Mouse (Mus musculus) spleen, adult 2 months (tissue): ENCODE data around the gene Zfr2. TPM values are rescaled to one million over a fixed set of nuclear protein-coding genes. Genes with fewer than 3 reads are reported as not detected.
"Not testable (repeated sequence)": the region's sequence is repeated elsewhere in the genome, so short reads cannot be mapped to it uniquely, and the experiment has no call there.

Source experiments
- DNase-seq, 2 experiments: peaks; one replicate each; pipeline versions ENCODE4 v3.0.0 to v3.0.0-alpha.2; 2012 to 2021; ENCODE audit warnings: low spot score in 2 of 2, low read depth in 1 of 2
- H3K27ac ChIP-seq: fragments of 200-500 bp; 2 replicates; pipeline ENCODE4 v1.5.1; 2012; ENCODE audit warnings: low read length, inconsistent platforms; ENCODE audit not compliant: insufficient read depth
- H3K27me3 ChIP-seq: fragments of 200-500 bp; 2 replicates; pipeline ENCODE4 v1.6.1; 2012; ENCODE audit warnings: mild to moderate bottlenecking, moderate library complexity, low read length, inconsistent platforms; ENCODE audit not compliant: control insufficient read depth, insufficient read depth
- H3K36me3 ChIP-seq: fragments of 200-500 bp; 2 replicates; pipeline ENCODE4 v1.6.1; 2012; ENCODE audit warnings: mild to moderate bottlenecking, low read length, inconsistent platforms; ENCODE audit not compliant: control insufficient read depth, insufficient read depth
- H3K4me1 ChIP-seq: fragments of 200-500 bp; 2 replicates; pipeline ENCODE4 v1.6.1; 2011; ENCODE audit warnings: inconsistent platforms; ENCODE audit not compliant: control insufficient read depth, insufficient read depth, insufficient read length
- H3K4me3 ChIP-seq: fragments of 200-500 bp; 2 replicates; pipeline ENCODE4 v1.5.1; 2011; ENCODE audit warnings: mild to moderate bottlenecking, inconsistent platforms; ENCODE audit not compliant: insufficient read depth, insufficient read length; ENCODE audit errors: extremely low read depth
- CTCF ChIP-seq: fragments of 200-500 bp; IDR thresholded peaks from 2 replicates; pipeline ENCODE4 v1.5.1; 2011; ENCODE audit warnings: mild to moderate bottlenecking, inconsistent platforms; ENCODE audit not compliant: insufficient read depth, insufficient read length, insufficient replicate concordance; ENCODE audit errors: extremely low read depth
- POLR2A ChIP-seq: fragments of 200-500 bp; IDR thresholded peaks from 2 replicates; pipeline ENCODE4 v1.6.1; 2011; ENCODE audit warnings: low read depth, low read length, inconsistent platforms
- WGBS: fragments of 180-500 bp; shearing (Covaris S2); methylation state at CpG from one replicate; pipeline ENCODE4 v1.1.7; 2018; 5-methylcytosine and 5-hydroxymethylcytosine counted together
- polyA plus RNA-seq: library from polyadenylated mRNA; depleted of rRNA; stranded (reverse); fragments of >200 nt; gene quantifications from 2 replicates; pipeline ENCODE4 v1.2.3, GENCODE M21; 2012

Gene Zfr2
- polyA plus RNA-seq, 1 experiment = 5.5 TPM

DNA sequence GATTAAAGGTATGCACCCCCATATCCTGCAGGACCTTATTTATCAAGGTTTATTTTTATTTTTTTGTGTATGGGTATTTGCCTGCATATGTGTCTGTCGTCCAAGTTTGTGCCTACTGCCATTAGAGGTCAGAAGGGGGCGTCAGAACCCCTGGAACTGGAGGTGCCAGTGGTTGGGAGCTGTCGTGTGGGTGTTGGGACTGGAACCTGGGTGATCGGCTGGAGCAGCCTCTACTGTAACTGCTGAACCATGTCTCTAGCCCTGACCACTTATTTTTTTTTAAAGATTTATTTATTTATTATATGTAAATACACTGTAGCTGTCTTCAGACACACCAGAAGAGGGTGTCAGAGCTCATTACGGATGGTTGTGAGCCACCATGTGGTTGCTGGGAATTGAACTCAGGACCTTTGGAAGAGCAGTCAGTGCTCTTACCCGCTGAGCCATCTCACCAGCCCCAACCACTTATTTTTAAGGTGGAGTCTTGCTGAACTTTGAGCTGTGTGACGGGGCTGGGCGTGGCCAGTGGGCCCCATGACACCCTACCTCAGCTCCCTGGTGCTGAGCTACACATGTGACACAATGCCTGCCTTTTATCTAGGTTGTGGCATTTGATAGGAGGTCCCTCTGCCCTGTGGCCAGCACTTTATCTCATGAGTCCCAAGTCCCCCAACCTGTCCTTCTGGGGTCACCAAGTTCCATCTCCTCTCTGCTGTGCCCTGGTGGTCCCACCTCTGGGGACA is 29.8 kb upstream of the Zfr2 start:
- Histone ChIP-seq H3K36me3 (no peaks in the 10 kb centered on the region), H3K27ac (no peak overlapping the region), H3K27me3 (no peaks in the 10 kb centered on the region), H3K4me1 (no peaks in the 10 kb centered on the region), H3K4me3 (no peak overlapping the region)
- no peak for DNase-seq
- TF ChIP-seq CTCF (no peak), POLR2A (no peak)
- 72% methylated on average over 8 of the region's 8 CpGs for WGBS

- H3K36me3 ChIP-seq = no peaks in the 10 kb centered on the region
- no peak for DNase-seq
- no peak overlapping the region for H3K27ac ChIP-seq
- no peaks in the 10 kb centered on the region for H3K27me3 ChIP-seq
- TF ChIP-seq CTCF (no peak), POLR2A (no peak)
- WGBS = 75% methylated on average over 4 of the region's 4 CpGs
- no peaks in the 10 kb centered on the region for H3K4me1 ChIP-seq
- no peak overlapping the region for H3K4me3 ChIP-seq
Measured at GRCm38 (mm10) chr10:81204137-81204536, 28.8 kb upstream of the Zfr2 start.

DNA sequence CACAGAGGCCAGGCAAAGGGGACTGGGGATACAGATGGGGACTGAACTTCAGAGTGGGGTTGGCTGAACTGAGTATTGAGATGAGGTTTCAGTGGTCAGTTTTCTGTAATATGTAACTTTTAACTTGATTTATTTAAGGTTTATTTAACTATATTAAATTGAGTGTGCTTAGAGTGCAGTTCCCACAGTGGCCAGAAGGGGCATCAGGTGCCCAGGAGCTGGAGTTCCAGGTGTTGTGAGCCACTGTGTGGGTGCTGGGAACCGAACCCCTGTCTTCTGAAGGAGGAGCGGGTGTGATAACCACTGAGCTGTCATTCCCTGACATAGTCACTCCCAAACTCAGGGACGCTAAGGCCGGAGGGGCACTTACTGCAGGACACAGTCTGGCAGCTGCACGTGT is 22.8 kb upstream of the Zfr2 start:
- WGBS = 94% methylated on average over 5 of the region's 5 CpGs
- Histone ChIP-seq H3K4me1 (no peaks in the 10 kb centered on the region), H3K36me3 (no peaks in the 10 kb centered on the region), H3K27me3 (no peaks in the 10 kb centered on the region), H3K27ac (no peak overlapping the region), H3K4me3 (no peak overlapping the region)
- TF ChIP-seq CTCF (0 out of 2 replicates have a peak, but pooled peaks have one; percentile 16), POLR2A (no peak)
- no peak for DNase-seq

GRCm38 (mm10) chr10:81216260-81216659 is 16.7 kb upstream of the Zfr2 start:
- H3K36me3 ChIP-seq = no peaks in the 10 kb centered on the region
- no peak overlapping the region for H3K27ac ChIP-seq
- no peaks in the 10 kb centered on the region for H3K27me3 ChIP-seq
- TF ChIP-seq CTCF = no peak
- no peak for TF ChIP-seq POLR2A
- no peak for DNase-seq
- H3K4me1 ChIP-seq = no peaks in the 10 kb centered on the region
- 82% methylated on average over 6 of the region's 6 CpGs for WGBS
- H3K4me3 ChIP-seq = no peak overlapping the region

DNA sequence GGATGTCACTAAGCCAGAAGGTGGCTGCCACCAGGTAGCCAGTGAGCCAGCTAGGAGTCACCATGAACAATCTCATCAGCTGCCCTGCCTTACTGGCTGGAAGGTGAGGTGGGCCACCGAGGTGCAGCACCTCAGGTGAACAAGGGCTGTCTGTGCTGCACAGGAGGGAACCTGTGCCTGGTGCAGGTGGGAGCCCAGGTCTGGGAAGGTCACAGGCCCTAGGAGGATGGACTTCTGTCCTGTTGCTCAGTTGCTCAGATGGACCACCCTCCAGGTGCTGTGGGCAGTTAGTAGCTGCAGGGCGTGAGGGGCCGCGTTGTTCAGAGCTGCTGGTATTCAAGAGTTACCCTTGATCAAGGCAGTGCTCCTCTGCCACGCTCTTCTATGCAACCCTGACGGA is 16.1 kb upstream of the Zfr2 start:
- no peak for DNase-seq
- Histone ChIP-seq H3K27ac (no peak overlapping the region), H3K27me3 (no peaks in the 10 kb centered on the region), H3K4me3 (no peak overlapping the region), H3K36me3 (no peaks in the 10 kb centered on the region), H3K4me1 (peaks cover 4% of the 10 kb centered on the region; the same call in 1 of the 2 replicates)
- TF ChIP-seq CTCF (no peak), POLR2A (no peak)
- 83% methylated on average over 6 of the region's 6 CpGs for WGBS

- peak; percentile 29; the same call in 1 of the 2 replicates for TF ChIP-seq CTCF
- not testable (repeated sequence) for H3K4me3 ChIP-seq, H3K27me3 ChIP-seq, H3K4me1 ChIP-seq, H3K36me3 ChIP-seq, H3K27ac ChIP-seq
- 6% methylated on average over 1 of the region's 1 CpGs for WGBS
- DNase-seq = peak in 1 of 2 experiments; percentile 32
Measured at GRCm38 (mm10) chr10:81217267-81217666, 15.7 kb upstream of the Zfr2 start.

GRCm38 (mm10) chr10:81217964-81218363 is 15.0 kb upstream of the Zfr2 start:
- WGBS = 15% methylated on average over 7 of the region's 7 CpGs

More at GRCm38 (mm10) chr10:81217964-81218363, 15.0 kb upstream of the Zfr2 start:
- no peaks in the 10 kb centered on the region for H3K27me3 ChIP-seq
- no peak overlapping the region for H3K27ac ChIP-seq
- TF ChIP-seq POLR2A (no peak), CTCF (peak; percentile 89)
- DNase-seq = peak; percentile 49 to 76
- H3K4me1 ChIP-seq = peaks cover 4% of the 10 kb centered on the region; the same call in 1 of the 2 replicates
- no peaks in the 10 kb centered on the region for H3K36me3 ChIP-seq
- H3K4me3 ChIP-seq = no peak overlapping the region
